Mouse (Mus musculus) forebrain, postnatal 0 days (tissue): Measurements from ENCODE around the gene Zbtb17. TPM values are rescaled to one million over a fixed set of nuclear protein-coding genes. Genes with fewer than 3 reads are reported as not detected.
A peak's percentile ranks its signal among the peaks of the same experiment; 100 is the strongest.

ENCODE experiments used
- ATAC-seq: fragments of 200-750 bp; cut with Nextera tagmentation; 2 replicates; pipeline ENCODE4 v1.8.0; 2017; ENCODE audit warnings: mild to moderate bottlenecking, moderate library complexity
- DNase-seq: peaks from one replicate; pipeline ENCODE4 v3.0.0-alpha.2; 2015
- H3K27ac ChIP-seq: fragments of 300-500 bp; sonication (generic); 2 replicates; pipeline ENCODE4 v1.5.1; 2014; ENCODE audit warnings: low read depth, mild to moderate bottlenecking, antibody characterized with exemption, low read length, moderate library complexity, mixed read lengths
- H3K27me3 ChIP-seq: fragments of 300-500 bp; sonication (generic); 2 replicates; pipeline ENCODE4 v1.6.1; 2014; ENCODE audit warnings: mild to moderate bottlenecking, low read length, mixed read lengths; ENCODE audit not compliant: insufficient read depth
- H3K36me3 ChIP-seq: fragments of 300-500 bp; sonication (generic); 2 replicates; pipeline ENCODE4 v1.6.1; 2014; ENCODE audit warnings: mild to moderate bottlenecking, moderate library complexity; ENCODE audit not compliant: insufficient read depth
- H3K4me1 ChIP-seq: fragments of 300-500 bp; sonication (generic); 2 replicates; pipeline ENCODE4 v1.6.1; 2014; ENCODE audit warnings: antibody characterized with exemption; ENCODE audit not compliant: insufficient read depth
- H3K4me2 ChIP-seq: fragments of 300-500 bp; sonication (generic); 2 replicates; pipeline ENCODE4 v1.6.1; 2014; ENCODE audit warnings: low read depth, mild to moderate bottlenecking, moderate library complexity
- H3K4me3 ChIP-seq: fragments of 300-500 bp; sonication (generic); 2 replicates; pipeline ENCODE4 v1.5.1; 2014; ENCODE audit warnings: low read depth, low read length, mixed read lengths
- H3K9ac ChIP-seq: fragments of 300-500 bp; sonication (generic); 2 replicates; pipeline ENCODE4 v1.6.1; 2014; ENCODE audit warnings: mild to moderate bottlenecking
- H3K9me3 ChIP-seq: fragments of 300-500 bp; sonication (generic); 2 replicates; pipeline ENCODE4 v1.6.1; 2016; ENCODE audit warnings: low read length
- CTCF ChIP-seq: sonication (generic); IDR thresholded peaks from 2 replicates; pipeline ENCODE4 v1.5.1; 2016; ENCODE audit warnings: antibody characterized with exemption, control low read depth, low read depth
- WGBS: fragments of 180-500 bp; shearing (Covaris S2); extraction: QIAGEN DNeasy Blood & Tissue Kit; methylation state at CpG from one replicate; pipeline ENCODE4 v1.1.7; 2014; 5-methylcytosine and 5-hydroxymethylcytosine counted together
- polyA plus RNA-seq: library from polyadenylated mRNA; unstranded; fragments of >200 nt; fragmentation: Nextera tagmentation; extraction: Ambion mirVana; gene quantifications from 2 replicates; pipeline ENCODE4 v1.2.1, GENCODE M21; 2015
- total RNA-seq: library from RNA; depleted of rRNA; stranded (reverse); fragments of >200 nt; gene quantifications from 2 replicates; pipeline ENCODE4 v1.2.3, GENCODE M21; 2014

Zbtb17 gene
- total and polyA plus RNA-seq, 2 experiments from 2014 or later = 32.8 to 42.1 TPM

GRCm38 (mm10) chr4:141425484-141426479, 18.7 kb upstream of the Zbtb17 start:
- TF ChIP-seq CTCF = no peak; the same call in 1 of the 2 replicates
- Histone ChIP-seq H3K9ac (peak overlapping the region; percentile 73), H3K27ac (peak overlapping the region; percentile 69), H3K36me3 (no peaks in the 10 kb centered on the region), H3K4me2 (peak overlapping the region; percentile 89), H3K27me3 (no peaks in the 10 kb centered on the region), H3K4me1 (peaks cover 4% of the 10 kb centered on the region; the same call in 1 of the 2 replicates), H3K4me3 (peak overlapping the region; percentile 56), H3K9me3 (no peaks in the 10 kb centered on the region)
- ATAC-seq = peak; percentile 99
- 4% methylated on average over 36 of the region's 36 CpGs for WGBS
- peak; percentile 86 for DNase-seq

GRCm38 (mm10) chr4:141426796-141427745, 17.4 kb upstream of the Zbtb17 start:
- H3K27ac ChIP-seq = no peak overlapping the region
- no peaks in the 10 kb centered on the region for H3K36me3 ChIP-seq
- no peak overlapping the region for H3K4me2 ChIP-seq
- H3K4me3 ChIP-seq = no peak overlapping the region
- no peak for ATAC-seq
- H3K9ac ChIP-seq = 0 out of 2 replicates have a peak overlapping the region, but pooled peaks have one; percentile 73
- H3K9me3 ChIP-seq = no peaks in the 10 kb centered on the region
- 83% methylated on average over 10 of the region's 10 CpGs for WGBS
- DNase-seq = no peak
- peaks cover 4% of the 10 kb centered on the region; the same call in 1 of the 2 replicates for H3K4me1 ChIP-seq
- TF ChIP-seq CTCF = no peak
- no peaks in the 10 kb centered on the region for H3K27me3 ChIP-seq

- no peaks in the 10 kb centered on the region for H3K9me3 ChIP-seq
- no peak for ATAC-seq
- H3K27me3 ChIP-seq = no peaks in the 10 kb centered on the region
- no peak for DNase-seq
- H3K36me3 ChIP-seq = no peaks in the 10 kb centered on the region
- no peak overlapping the region for H3K4me3 ChIP-seq
- 78% methylated on average over 13 of the region's 13 CpGs for WGBS
- H3K4me1 ChIP-seq = peaks cover 4% of the 10 kb centered on the region; the same call in 1 of the 2 replicates
- no peak overlapping the region for H3K27ac ChIP-seq
- no peak for TF ChIP-seq CTCF
- no peak overlapping the region for H3K9ac ChIP-seq
- no peak overlapping the region for H3K4me2 ChIP-seq
These were observed 16.5 kb upstream of the Zbtb17 start for GRCm38 (mm10) chr4:141427921-141428320.

GRCm38 (mm10) chr4:141429381-141429780, 15.1 kb upstream of the Zbtb17 start:
- Histone ChIP-seq H3K27me3 (no peaks in the 10 kb centered on the region), H3K36me3 (no peaks in the 10 kb centered on the region), H3K9me3 (no peaks in the 10 kb centered on the region), H3K27ac (no peak overlapping the region), H3K4me1 (peaks cover 4% of the 10 kb centered on the region; the same call in 1 of the 2 replicates), H3K9ac (no peak overlapping the region), H3K4me2 (no peak overlapping the region), H3K4me3 (no peak overlapping the region)
- ATAC-seq (no peak), DNase-seq (no peak)
- WGBS = 82% methylated on average over 6 of the region's 6 CpGs
- no peak for TF ChIP-seq CTCF

- Histone ChIP-seq H3K9ac (no peak overlapping the region), H3K4me2 (no peak overlapping the region), H3K27me3 (no peaks in the 10 kb centered on the region), H3K36me3 (no peaks in the 10 kb centered on the region), H3K27ac (no peak overlapping the region), H3K4me3 (no peak overlapping the region), H3K9me3 (no peaks in the 10 kb centered on the region), H3K4me1 (peaks cover 4% of the 10 kb centered on the region; the same call in 1 of the 2 replicates)
- DNase-seq (no peak), ATAC-seq (no peak)
- 54% methylated on average over 9 of the region's 9 CpGs for WGBS
- peak; percentile 47 for TF ChIP-seq CTCF
These were observed 14.6 kb upstream of the Zbtb17 start for GRCm38 (mm10) chr4:141429847-141430246.

GRCm38 (mm10) chr4:141430997-141431396, 13.5 kb upstream of the Zbtb17 start:
- Histone ChIP-seq H3K4me3 (no peak overlapping the region), H3K4me2 (no peak overlapping the region), H3K9ac (no peak overlapping the region), H3K27me3 (no peaks in the 10 kb centered on the region), H3K9me3 (no peaks in the 10 kb centered on the region), H3K36me3 (no peaks in the 10 kb centered on the region), H3K4me1 (peaks cover 4% of the 10 kb centered on the region; the same call in 1 of the 2 replicates), H3K27ac (no peak overlapping the region)
- 42% methylated on average over 9 of the region's 9 CpGs for WGBS
- ATAC-seq = no peak
- peak; percentile 78 for TF ChIP-seq CTCF
- peak; percentile 57 for DNase-seq
